Mouse (Mus musculus) brain, embryonic 14.5 days (tissue): ENCODE results near the gene Kcnk2.

Source experiments
- CTCF ChIP-seq: fragments of 200-500 bp; IDR thresholded peaks from 2 replicates; pipeline ENCODE4 v1.5.1; 2012; ENCODE audit warnings: inconsistent platforms, mild to moderate bottlenecking, moderate library complexity, borderline replicate concordance; ENCODE audit not compliant: insufficient read depth, insufficient read length; ENCODE audit errors: extremely low read depth
- POLR2A ChIP-seq: fragments of 200-500 bp; IDR thresholded peaks from 2 replicates; pipeline ENCODE4 v1.6.1; 2012; ENCODE audit warnings: mild to moderate bottlenecking, inconsistent platforms, borderline replicate concordance; ENCODE audit not compliant: poor library complexity, insufficient read depth, insufficient read length, severe bottlenecking; ENCODE audit errors: extremely low read depth

- TF ChIP-seq CTCF (no peak), POLR2A (no peak)
These were observed 237.8 kb downstream of the Kcnk2 start for GRCm38 (mm10) chr1:189164241-189164640.
